Mouse (Mus musculus) forebrain, embryonic 12.5 days (tissue): Measurements from ENCODE around the gene Eif4e1b. TPM values are rescaled to one million over a fixed set of nuclear protein-coding genes. Genes with fewer than 3 reads are reported as not detected.
"Not testable (repeated sequence)": the region's sequence is repeated elsewhere in the genome, so short reads cannot be mapped to it uniquely, and the experiment has no call there.

Experiments
- ATAC-seq: fragments of 200-750 bp; cut with Nextera tagmentation; 2 replicates; pipeline ENCODE4 v1.8.0; 2017; ENCODE audit warnings: moderate TSS enrichment; ENCODE audit not compliant: low FRiP score
- H3K27ac ChIP-seq: fragments of 300-500 bp; sonication (generic); 2 replicates; pipeline ENCODE4 v1.5.1; 2016; ENCODE audit warnings: mild to moderate bottlenecking
- H3K27me3 ChIP-seq: fragments of 300-500 bp; sonication (generic); 2 replicates; pipeline ENCODE4 v1.6.1; 2016; ENCODE audit warnings: mild to moderate bottlenecking
- H3K36me3 ChIP-seq: fragments of 300-500 bp; sonication (generic); replicated peaks from 2 replicates; pipeline ENCODE4 v1.6.1; 2016; ENCODE audit warnings: mild to moderate bottlenecking
- H3K4me1 ChIP-seq: fragments of 300-500 bp; sonication (generic); 2 replicates; pipeline ENCODE4 v1.6.1; 2016
- H3K4me2 ChIP-seq: fragments of 300-500 bp; sonication (generic); 2 replicates; pipeline ENCODE4 v1.6.1; 2016; ENCODE audit warnings: mild to moderate bottlenecking, moderate library complexity
- H3K4me3 ChIP-seq: fragments of 300-500 bp; sonication (generic); replicated peaks from 2 replicates; pipeline ENCODE4 v1.5.1; 2016; ENCODE audit warnings: mild to moderate bottlenecking
- H3K9ac ChIP-seq: fragments of 300-500 bp; sonication (generic); 2 replicates; pipeline ENCODE4 v1.6.1; 2016; ENCODE audit warnings: mild to moderate bottlenecking
- H3K9me3 ChIP-seq: fragments of 300-500 bp; sonication (generic); 2 replicates; pipeline ENCODE4 v1.6.1; 2016
- whole genome bisulfite sequencing: fragments of 180-500 bp; shearing (Covaris S2); methylation state at CpG from one replicate; pipeline ENCODE4 v1.1.7; 2016; 5-methylcytosine and 5-hydroxymethylcytosine counted together
- polyA plus RNA-seq: library from polyadenylated mRNA; unstranded; fragments of >200 nt; fragmentation: Nextera tagmentation; extraction: Ambion mirVana; gene quantifications from 2 replicates; pipeline ENCODE4 v1.2.1, GENCODE M21; 2016

Eif4e1b gene
- polyA plus RNA-seq, 1 experiment from 2014 or later: not detected

DNA sequence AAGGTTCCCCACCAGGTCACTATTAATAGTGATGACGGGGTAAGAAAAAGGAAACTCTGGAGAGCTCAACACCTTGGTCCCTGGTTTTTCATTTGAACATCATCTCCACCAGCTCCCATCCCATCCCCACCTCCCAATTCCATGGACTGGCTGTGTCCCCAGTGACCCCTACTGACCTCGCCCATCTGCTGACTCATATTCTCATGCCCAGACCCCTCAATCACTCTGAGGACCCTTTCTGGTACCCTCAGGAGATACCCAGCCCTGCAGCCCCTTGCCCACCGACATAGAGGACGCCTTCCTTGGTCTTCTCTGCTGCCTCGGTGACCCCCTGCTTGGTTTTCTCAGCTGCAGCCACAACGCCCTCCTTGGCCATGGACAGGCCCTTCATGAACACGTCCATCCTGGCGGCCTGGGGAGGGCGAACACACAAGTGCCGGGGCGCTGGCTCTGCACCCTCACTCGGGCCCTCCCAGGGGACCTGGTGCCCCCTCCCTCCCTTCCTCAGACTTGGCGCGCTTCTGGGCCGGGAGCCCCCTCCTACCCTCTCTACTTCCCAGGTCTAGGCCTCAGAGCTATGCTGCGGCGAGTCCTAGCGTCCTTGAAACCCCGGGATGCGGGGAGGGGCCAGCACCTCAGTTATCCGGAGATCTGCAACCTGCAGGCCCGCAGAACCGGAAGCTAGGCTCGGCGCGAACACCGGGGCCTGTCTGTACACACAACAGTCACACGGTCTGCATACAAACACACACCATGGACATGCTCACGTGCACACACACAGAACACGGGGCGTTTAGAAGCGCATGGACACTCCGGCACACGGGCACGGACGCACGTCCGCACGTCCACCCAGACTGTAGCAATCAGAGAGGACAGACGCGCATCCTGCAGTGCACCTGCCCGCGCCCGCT is 18.3 kb upstream of the Eif4e1b start:
- WGBS: 4% methylated on average over 44 of the region's 44 CpGs
- H3K4me3 ChIP-seq: peak overlapping the region; percentile 49
- peak overlapping the region; percentile 57 for H3K9ac ChIP-seq
- ATAC-seq: peak; percentile 50; the same call in 1 of the 2 replicates
- H3K4me2 ChIP-seq: peak overlapping the region; percentile 84
- H3K36me3 ChIP-seq: no peaks in the 10 kb centered on the region
- peaks cover 22% of the 10 kb centered on the region for H3K4me1 ChIP-seq
- H3K27me3 ChIP-seq: peaks cover 72% of the 10 kb centered on the region
- no peaks in the 10 kb centered on the region for H3K9me3 ChIP-seq
- H3K27ac ChIP-seq: no peak overlapping the region

DNA sequence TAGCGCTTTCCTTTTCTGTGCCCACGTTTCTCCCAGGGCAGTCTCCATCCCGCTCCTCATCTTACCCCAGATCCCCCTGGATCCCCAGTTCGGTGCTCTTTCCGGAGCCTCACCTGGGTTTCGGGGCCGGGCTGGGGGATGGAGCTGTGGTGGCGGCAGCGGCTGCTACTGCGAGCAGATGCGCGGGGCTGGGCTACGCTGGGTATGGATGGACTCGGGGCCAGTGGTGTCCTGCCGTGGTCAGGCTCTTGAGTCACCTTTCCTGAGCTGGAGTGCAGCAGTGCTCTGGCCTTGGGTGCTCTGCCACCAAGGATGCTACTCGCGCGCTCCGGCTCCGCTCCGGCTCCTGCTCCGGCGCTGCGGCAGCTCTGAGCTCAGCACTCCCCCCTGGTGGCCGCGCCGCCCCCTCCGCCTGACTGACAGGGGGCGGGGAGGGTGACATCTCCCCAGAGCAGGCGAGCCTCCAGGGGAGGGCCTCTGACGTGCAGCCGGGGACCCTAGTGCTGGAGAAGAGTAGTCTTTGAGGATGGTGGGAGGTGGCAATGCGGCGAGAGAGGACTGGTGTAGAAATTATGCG is 17.5 kb upstream of the Eif4e1b start, which contains the start of gene Sncb:
Gene Sncb (minus strand): TSS at position 404 of the 577 bp plus-strand sequence.
- Histone ChIP-seq H3K9ac (peak within 1 kb of the TSS; percentile 57), H3K27me3 (peaks cover 64% of the 10 kb centered on the region), H3K9me3 (no peaks in the 10 kb centered on the region), H3K4me2 (peak within 1 kb of the TSS; percentile 84), H3K36me3 (no peaks in the 10 kb centered on the region), H3K4me1 (peaks cover 21% of the 10 kb centered on the region), H3K4me3 (peak within 1 kb of the TSS; percentile 49), H3K27ac (no peak within 1 kb of the TSS)
- ATAC-seq: peak; percentile 85
- WGBS: 1% methylated on average over 35 of the region's 35 CpGs

DNA sequence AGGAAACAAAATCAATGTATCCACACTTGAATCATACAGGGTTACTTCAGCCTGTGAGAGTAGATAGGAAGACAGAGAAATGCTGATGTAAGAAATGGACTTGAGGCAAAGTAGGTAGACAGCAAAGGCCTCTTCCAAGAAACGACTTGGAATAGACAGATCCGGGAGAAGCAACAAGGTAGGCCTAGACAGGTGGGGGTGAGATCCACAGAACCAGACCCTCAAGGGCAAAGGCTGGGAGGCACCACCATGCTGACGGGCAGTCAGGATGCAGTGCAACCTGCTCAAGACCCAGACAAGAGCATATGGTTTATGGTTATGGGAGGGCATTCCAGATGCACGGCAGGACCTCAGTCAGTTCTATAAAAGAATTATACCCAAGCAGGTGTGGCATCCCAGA is 16.8 kb upstream of the Eif4e1b start:
- H3K9ac ChIP-seq: no peak overlapping the region
- H3K27ac ChIP-seq: no peak overlapping the region
- no peaks in the 10 kb centered on the region for H3K36me3 ChIP-seq
- no peak for ATAC-seq
- H3K9me3 ChIP-seq: no peaks in the 10 kb centered on the region
- H3K4me1 ChIP-seq: peaks cover 21% of the 10 kb centered on the region
- WGBS: 82% methylated on average over 4 of the region's 4 CpGs
- no peak overlapping the region for H3K4me3 ChIP-seq
- H3K27me3 ChIP-seq: peaks cover 57% of the 10 kb centered on the region
- no peak overlapping the region; the same call in 1 of the 2 replicates for H3K4me2 ChIP-seq

DNA sequence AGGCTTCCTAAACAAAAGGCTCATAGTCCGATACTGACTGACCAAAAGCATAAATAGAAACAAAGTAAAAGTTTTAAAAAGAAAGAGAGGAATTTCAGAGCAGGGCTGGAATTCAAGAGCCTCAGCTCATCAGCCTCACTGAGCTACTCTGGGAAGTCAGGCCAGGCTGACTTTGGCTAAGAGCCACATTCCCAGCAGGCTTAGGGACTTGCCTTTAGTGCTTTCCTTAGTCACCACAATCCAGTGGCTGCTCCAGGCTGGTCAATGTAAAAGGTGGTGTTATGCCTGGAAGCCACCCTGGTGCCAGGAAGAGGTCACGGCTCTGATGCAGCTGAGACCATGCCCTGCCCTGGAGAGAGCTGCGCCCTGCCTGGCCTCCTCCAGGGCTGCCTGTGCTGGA is 3.2 kb upstream of the Eif4e1b start:
- Histone ChIP-seq H3K27ac (no peak overlapping the region), H3K36me3 (no peaks in the 10 kb centered on the region), H3K27me3 (no peaks in the 10 kb centered on the region), H3K4me2 (no peak overlapping the region), H3K9me3 (no peaks in the 10 kb centered on the region), H3K4me1 (no peaks in the 10 kb centered on the region; the same call in 1 of the 2 replicates), H3K4me3 (no peak overlapping the region), H3K9ac (no peak overlapping the region)
- no peak for ATAC-seq
- 84% methylated on average over 3 of the region's 3 CpGs for WGBS

GRCm38 (mm10) chr13:54781086-54781485 is 2.7 kb upstream of the Eif4e1b start:
- 84% methylated on average over 3 of the region's 3 CpGs for WGBS
- Histone ChIP-seq H3K4me1 (no peaks in the 10 kb centered on the region; the same call in 1 of the 2 replicates), H3K9ac (no peak overlapping the region), H3K27me3 (no peaks in the 10 kb centered on the region), H3K4me3 (no peak overlapping the region), H3K9me3 (no peaks in the 10 kb centered on the region), H3K27ac (no peak overlapping the region), H3K36me3 (no peaks in the 10 kb centered on the region), H3K4me2 (no peak overlapping the region)
- ATAC-seq: no peak

DNA sequence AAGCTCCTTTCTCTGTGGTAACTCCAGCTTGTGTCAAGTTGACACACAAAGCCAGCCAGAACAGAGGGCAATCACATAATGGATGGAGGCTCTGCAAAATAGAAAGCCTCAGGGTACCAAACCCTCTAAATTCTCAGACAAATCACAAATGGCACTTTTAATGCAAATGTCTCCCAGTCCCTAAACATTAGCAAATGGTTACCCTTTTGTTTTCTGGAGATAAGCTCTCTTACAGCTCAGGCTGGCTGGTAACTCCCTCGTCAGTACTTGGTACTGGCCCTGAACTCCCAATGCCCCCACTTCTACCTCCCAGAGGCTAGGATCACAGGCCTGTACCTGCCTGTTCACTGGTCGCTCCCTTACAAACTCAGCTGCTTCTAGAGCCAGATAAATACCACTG is 563 bp upstream of the Eif4e1b start:
- H3K9me3 ChIP-seq: no peaks in the 10 kb centered on the region
- H3K4me1 ChIP-seq: no peaks in the 10 kb centered on the region; the same call in 1 of the 2 replicates
- WGBS: 28% methylated on average over 2 of the region's 2 CpGs
- no peak for ATAC-seq
- no peak overlapping the region for H3K9ac ChIP-seq
- H3K4me3 ChIP-seq: no peak overlapping the region
- no peaks in the 10 kb centered on the region for H3K36me3 ChIP-seq
- H3K27me3 ChIP-seq: no peaks in the 10 kb centered on the region; the same call in 1 of the 2 replicates
- no peak overlapping the region for H3K27ac ChIP-seq
- H3K4me2 ChIP-seq: no peak overlapping the region

- not testable (repeated sequence) for H3K36me3 ChIP-seq, ATAC-seq, H3K27ac ChIP-seq, H3K4me3 ChIP-seq, H3K9ac ChIP-seq, H3K4me2 ChIP-seq, H3K9me3 ChIP-seq
- Histone ChIP-seq H3K4me1 (peaks cover 19% of the 10 kb centered on the region), H3K27me3 (peaks cover 28% of the 10 kb centered on the region)
- WGBS: 72% methylated on average over 2 of the region's 2 CpGs
These were observed 3.8 kb downstream of the Eif4e1b start for GRCm38 (mm10) chr13:54787591-54787990.

- 2% methylated on average over 45 of the region's 49 CpGs for WGBS
These were observed 5.2 kb downstream of the Eif4e1b start, which contains the start of gene Tspan17 for GRCm38 (mm10) chr13:54788740-54789560. TSS of gene Tspan17 (plus strand) at chr13:54789377.

GRCm38 (mm10) chr13:54789561-54790397 is 6.0 kb downstream of the Eif4e1b start:
- peak overlapping the region; percentile 96 for H3K4me2 ChIP-seq
- peak overlapping the region; percentile 61 for H3K9ac ChIP-seq
- WGBS: 2% methylated on average over 38 of the region's 38 CpGs
- H3K4me1 ChIP-seq: peaks cover 22% of the 10 kb centered on the region
- H3K36me3 ChIP-seq: no peaks in the 10 kb centered on the region
- H3K9me3 ChIP-seq: no peaks in the 10 kb centered on the region
- H3K27me3 ChIP-seq: peaks cover 47% of the 10 kb centered on the region
- H3K4me3 ChIP-seq: peak overlapping the region; percentile 58
- ATAC-seq: peak; percentile 53
- peak overlapping the region; percentile 42; the same call in 1 of the 2 replicates for H3K27ac ChIP-seq

More at GRCm38 (mm10) chr13:54788740-54789560, 5.2 kb downstream of the Eif4e1b start, which contains the start of gene Tspan17:
- peaks cover 22% of the 10 kb centered on the region for H3K4me1 ChIP-seq
- H3K9me3 ChIP-seq: no peaks in the 10 kb centered on the region
- peak; percentile 88 for ATAC-seq
- peak within 1 kb of the TSS; percentile 42; the same call in 1 of the 2 replicates for H3K27ac ChIP-seq
- H3K9ac ChIP-seq: peak within 1 kb of the TSS; percentile 61
- peaks cover 40% of the 10 kb centered on the region for H3K27me3 ChIP-seq
- H3K4me3 ChIP-seq: peak within 1 kb of the TSS; percentile 58
- H3K4me2 ChIP-seq: peak within 1 kb of the TSS; percentile 96
- no peaks in the 10 kb centered on the region for H3K36me3 ChIP-seq

DNA sequence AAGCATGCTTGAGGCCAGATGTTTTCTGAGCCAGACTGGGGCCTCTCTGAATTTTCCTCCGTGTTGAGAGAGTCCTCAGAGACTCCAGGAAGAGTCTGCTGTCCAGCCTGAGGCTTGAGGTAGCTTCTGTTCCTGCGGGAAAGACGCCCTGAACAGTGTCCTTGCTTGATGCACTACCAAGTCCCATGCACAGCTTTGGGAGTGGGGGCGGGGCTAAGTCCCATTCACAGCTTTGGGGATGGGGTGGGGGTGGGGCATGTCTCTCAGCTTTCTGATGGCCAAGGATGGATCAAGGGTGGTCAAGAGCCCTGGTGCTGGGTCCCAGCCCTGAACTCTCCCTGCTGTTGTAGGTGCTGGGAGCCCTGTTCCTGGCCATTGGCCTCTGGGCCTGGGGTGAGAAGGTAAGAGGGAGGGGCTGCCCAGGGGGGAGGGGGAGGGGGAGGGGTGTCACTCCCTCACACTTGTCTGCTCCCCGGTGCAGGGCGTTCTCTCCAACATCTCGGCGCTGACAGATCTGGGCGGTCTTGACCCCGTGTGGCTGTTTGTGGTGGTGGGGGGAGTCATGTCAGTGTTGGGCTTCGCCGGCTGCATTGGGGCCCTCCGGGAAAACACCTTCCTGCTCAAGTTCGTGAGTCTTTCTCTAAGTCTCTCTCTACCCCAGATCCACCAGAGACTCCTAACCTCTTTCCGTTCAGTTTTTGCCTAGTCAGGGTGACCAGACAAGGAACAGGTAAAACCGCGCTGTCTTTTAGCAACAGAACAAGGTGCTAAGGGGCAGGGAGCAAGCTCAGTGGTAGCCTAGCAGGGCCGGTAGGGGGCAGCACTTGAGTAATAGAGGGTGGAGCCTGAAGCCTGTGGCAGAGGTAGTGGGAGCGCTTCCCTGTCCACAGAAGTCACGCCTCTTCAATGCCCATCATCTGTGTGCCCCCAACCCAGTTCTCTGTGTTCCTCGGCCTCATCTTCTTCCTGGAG is 8.7 kb downstream of the Eif4e1b start:
- H3K9ac ChIP-seq: no peak overlapping the region
- H3K9me3 ChIP-seq: no peaks in the 10 kb centered on the region
- 16% methylated on average over 21 of the region's 21 CpGs for WGBS
- no peak overlapping the region for H3K4me2 ChIP-seq
- H3K4me3 ChIP-seq: no peak overlapping the region
- no peaks in the 10 kb centered on the region for H3K36me3 ChIP-seq
- H3K4me1 ChIP-seq: peaks cover 22% of the 10 kb centered on the region
- peaks cover 60% of the 10 kb centered on the region for H3K27me3 ChIP-seq
- no peak overlapping the region for H3K27ac ChIP-seq
- ATAC-seq: no peak
